Mouse (Mus musculus) midbrain, postnatal 0 days (tissue): ENCODE results near the gene Zfp985. TPM values are rescaled to one million over a fixed set of nuclear protein-coding genes. Genes with fewer than 3 reads are reported as not detected.
"Not testable (repeated sequence)": the region's sequence is repeated elsewhere in the genome, so short reads cannot be mapped to it uniquely, and the experiment has no call there.

Experiments
- ATAC-seq: fragments of 200-750 bp; cut with Nextera tagmentation; 2 replicates; pipeline ENCODE4 v1.8.0; 2017; ENCODE audit warnings: moderate number of reproducible peaks, mild to moderate bottlenecking, moderate TSS enrichment, moderate library complexity; ENCODE audit not compliant: low FRiP score
- DNase-seq: peaks from one replicate; pipeline ENCODE4 v3.0.0-alpha.2; 2015; ENCODE audit warnings: low spot score
- H3K27ac ChIP-seq: fragments of 300-500 bp; sonication (generic); 2 replicates; pipeline ENCODE4 v1.5.1; 2014; ENCODE audit warnings: low read depth, mild to moderate bottlenecking, low read length, mixed read lengths
- H3K27me3 ChIP-seq: fragments of 300-500 bp; sonication (generic); 2 replicates; pipeline ENCODE4 v1.6.1; 2014; ENCODE audit warnings: low read length, control low read depth, mixed read lengths; ENCODE audit not compliant: insufficient read depth
- H3K36me3 ChIP-seq: fragments of 300-500 bp; sonication (generic); 2 replicates; pipeline ENCODE4 v1.6.1; 2014; ENCODE audit warnings: low read length, control low read depth, mixed read lengths; ENCODE audit not compliant: insufficient read depth
- H3K4me1 ChIP-seq: fragments of 300-500 bp; sonication (generic); 2 replicates; pipeline ENCODE4 v1.6.1; 2014; ENCODE audit warnings: mild to moderate bottlenecking, control low read depth, antibody characterized with exemption, low read length, mixed read lengths; ENCODE audit not compliant: insufficient read depth
- H3K4me2 ChIP-seq: fragments of 300-500 bp; sonication (generic); 2 replicates; pipeline ENCODE4 v1.6.1; 2014; ENCODE audit warnings: low read depth, mild to moderate bottlenecking, low read length, mixed read lengths; ENCODE audit not compliant: poor library complexity, severe bottlenecking
- H3K4me3 ChIP-seq: fragments of 300-500 bp; sonication (generic); 2 replicates; pipeline ENCODE4 v1.5.1; 2014; ENCODE audit warnings: low read depth, mild to moderate bottlenecking, low read length, moderate library complexity
- H3K9ac ChIP-seq: fragments of 300-500 bp; sonication (generic); replicated peaks from 2 replicates; pipeline ENCODE4 v1.6.1; 2014; ENCODE audit warnings: mild to moderate bottlenecking, low read length, moderate library complexity, mixed read lengths; ENCODE audit not compliant: poor library complexity, severe bottlenecking
- H3K9me3 ChIP-seq: fragments of 300-500 bp; sonication (generic); 2 replicates; pipeline ENCODE4 v1.6.1; 2016; ENCODE audit warnings: low read length, control low read depth
- CTCF ChIP-seq: IDR thresholded peaks from 2 replicates; pipeline ENCODE4 v1.5.1; 2016; ENCODE audit warnings: antibody characterized with exemption, mild to moderate bottlenecking
- WGBS: fragments of 180-500 bp; shearing (Covaris S2); extraction: QIAGEN DNeasy Blood & Tissue Kit; methylation state at CpG from one replicate; pipeline ENCODE4 v1.1.7; 2014; 5-methylcytosine and 5-hydroxymethylcytosine counted together
- polyA plus RNA-seq: library from polyadenylated mRNA; unstranded; fragments of >200 nt; fragmentation: Nextera tagmentation; extraction: Ambion mirVana; gene quantifications from 2 replicates; pipeline ENCODE4 v1.2.1, GENCODE M21; 2015
- total RNA-seq: library from RNA; depleted of rRNA; stranded (reverse); fragments of >200 nt; gene quantifications from 2 replicates; pipeline ENCODE4 v1.2.3, GENCODE M21; 2014; rRNA removed

Zfp985 gene
- total RNA-seq, result 0.11 TPM in 1 of 2 replicates, not detected in the other
- polyA plus RNA-seq, result 0.14 and 0.17 TPM in 2 replicates

DNA sequence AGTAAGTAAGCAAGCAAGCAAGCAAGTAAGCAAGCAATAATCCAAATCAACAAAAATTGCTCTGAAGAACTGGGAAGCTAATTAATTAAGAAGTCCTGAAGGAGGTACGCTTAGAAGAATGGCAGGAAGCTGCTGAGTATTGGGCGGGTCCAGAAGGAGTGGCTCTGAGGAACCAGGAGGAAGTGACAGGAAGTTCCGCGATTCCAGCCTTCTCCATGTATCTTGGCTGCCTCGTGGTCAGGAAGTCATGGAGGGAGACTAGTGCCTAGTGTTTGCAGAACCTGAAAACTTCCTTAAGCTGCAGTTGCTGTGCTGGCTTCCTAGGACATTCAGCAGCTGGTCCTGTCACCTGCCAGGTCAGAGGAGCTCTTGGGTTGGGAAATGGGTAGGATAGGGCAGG is at the start of gene Zfp985:
Gene Zfp985, plus strand, starts transcription at position 207 of the 400 bp plus-strand sequence.
- H3K9me3 ChIP-seq, H3K4me3 ChIP-seq, DNase-seq, H3K27me3 ChIP-seq, H3K4me1 ChIP-seq, H3K4me2 ChIP-seq, H3K27ac ChIP-seq, H3K9ac ChIP-seq, ATAC-seq, H3K36me3 ChIP-seq: not testable (repeated sequence)
- 80% methylated on average over 5 of the region's 5 CpGs for WGBS

DNA sequence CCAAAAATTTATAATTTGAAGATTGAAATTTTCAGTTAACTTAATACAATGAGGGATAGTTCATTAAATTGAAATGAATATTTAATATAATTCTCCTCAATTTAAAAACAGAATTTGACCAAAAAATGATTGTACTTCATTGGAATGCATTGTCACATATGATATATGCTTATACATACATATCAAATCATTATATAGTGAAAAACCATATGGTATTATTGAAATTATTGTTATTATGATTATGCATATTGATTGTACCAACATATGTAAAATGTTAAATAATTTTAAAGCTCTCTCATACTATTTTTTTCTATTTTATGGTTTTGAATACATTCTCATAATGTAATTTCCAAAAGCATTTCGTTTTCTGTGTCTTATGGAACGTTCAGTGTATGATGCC is 43.9 kb upstream of the Zfp985 start:
- DNase-seq, result no peak
- H3K27ac ChIP-seq, result no peak overlapping the region
- WGBS, result 84% methylated on average over 2 of the region's 2 CpGs
- no peak overlapping the region for H3K4me3 ChIP-seq
- no peak overlapping the region for H3K9ac ChIP-seq
- ATAC-seq, result no peak
- no peak for TF ChIP-seq CTCF
- no peaks in the 10 kb centered on the region for H3K36me3 ChIP-seq
- no peak overlapping the region for H3K4me2 ChIP-seq
- peaks cover 28% of the 10 kb centered on the region for H3K9me3 ChIP-seq
- H3K27me3 ChIP-seq, result no peaks in the 10 kb centered on the region
- no peaks in the 10 kb centered on the region for H3K4me1 ChIP-seq

DNA sequence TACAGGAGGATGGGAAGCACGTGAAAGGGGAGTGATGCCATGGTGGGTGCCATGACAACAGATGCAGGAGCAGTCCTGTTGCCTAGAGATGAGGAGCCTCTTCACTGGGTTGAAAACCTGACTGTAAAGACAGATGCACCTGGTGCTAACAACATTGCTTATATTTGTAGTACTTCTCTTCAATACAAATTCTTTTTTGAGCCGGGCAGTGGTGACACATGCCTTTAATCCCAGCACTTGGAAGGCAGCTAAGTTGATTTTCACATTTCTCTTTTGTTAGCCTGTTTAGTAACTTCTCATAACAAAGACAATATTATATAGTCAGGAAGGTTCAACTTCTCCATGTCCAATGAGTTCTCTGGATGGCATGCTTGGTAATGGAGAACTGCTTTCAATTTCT is 34.1 kb upstream of the Zfp985 start:
- 75% methylated on average over 2 of the region's 2 CpGs for WGBS
- no peak for TF ChIP-seq CTCF
- Histone ChIP-seq H3K4me2 (no peak overlapping the region), H3K4me3 (no peak overlapping the region), H3K4me1 (no peaks in the 10 kb centered on the region), H3K27ac (no peak overlapping the region), H3K27me3 (no peaks in the 10 kb centered on the region), H3K9me3 (peaks cover 65% of the 10 kb centered on the region), H3K9ac (no peak overlapping the region), H3K36me3 (no peaks in the 10 kb centered on the region)
- no peak for DNase-seq
- ATAC-seq, result 0 out of 2 replicates have a peak, but pooled peaks have one; percentile 17

DNA sequence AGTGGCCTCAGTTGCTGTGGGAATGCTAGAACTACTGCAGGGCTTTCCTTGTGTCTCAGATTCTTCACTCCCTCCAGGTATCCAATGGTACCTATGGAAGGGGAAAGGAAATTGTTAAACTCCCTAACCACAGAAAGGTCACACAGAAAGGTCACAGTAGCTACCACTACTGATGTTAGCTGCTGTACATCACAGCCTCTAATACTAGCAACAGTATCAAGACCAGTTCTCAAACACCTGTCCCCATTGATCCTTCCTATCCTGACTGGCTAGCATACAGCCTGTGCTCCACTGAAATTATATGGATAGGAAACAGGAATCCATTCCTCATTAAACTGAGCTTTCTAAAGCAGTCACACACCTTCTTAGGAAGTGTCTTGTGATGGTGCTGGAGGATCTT is 33.0 kb upstream of the Zfp985 start:
- no peaks in the 10 kb centered on the region for H3K27me3 ChIP-seq
- H3K4me2 ChIP-seq, result no peak overlapping the region
- no peak overlapping the region for H3K27ac ChIP-seq
- no peaks in the 10 kb centered on the region for H3K36me3 ChIP-seq
- no peaks in the 10 kb centered on the region for H3K4me1 ChIP-seq
- ATAC-seq (0 out of 2 replicates have a peak, but pooled peaks have one; percentile 5), DNase-seq (no peak)
- TF ChIP-seq CTCF, result no peak
- no peak overlapping the region for H3K9ac ChIP-seq
- peaks cover 71% of the 10 kb centered on the region for H3K9me3 ChIP-seq
- no peak overlapping the region for H3K4me3 ChIP-seq

DNA sequence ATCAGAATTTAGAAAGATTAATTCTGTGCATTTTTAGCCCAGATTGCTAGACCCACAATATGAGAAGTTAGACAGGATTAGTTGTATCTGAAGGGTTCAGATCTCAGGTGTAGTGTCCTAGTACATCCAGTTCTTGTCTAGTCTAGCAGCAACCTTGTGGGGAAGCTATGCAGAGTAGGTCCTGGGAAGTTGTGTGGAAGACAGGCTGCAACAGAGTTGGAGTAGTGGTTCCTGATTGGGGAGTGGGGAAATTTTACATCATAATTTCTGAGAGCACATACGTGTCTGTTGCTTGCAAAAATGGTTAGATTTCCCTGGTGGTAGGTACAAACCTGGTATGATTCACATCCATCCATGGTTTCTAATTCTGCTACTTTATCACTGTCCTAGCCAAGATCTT is 28.0 kb upstream of the Zfp985 start:
- no peaks in the 10 kb centered on the region for H3K27me3 ChIP-seq
- H3K4me2 ChIP-seq, result no peak overlapping the region
- no peak overlapping the region for H3K9ac ChIP-seq
- no peak overlapping the region for H3K4me3 ChIP-seq
- DNase-seq (no peak), ATAC-seq (no peak)
- WGBS, result 85% methylated on average over 1 of the region's 1 CpGs
- no peak overlapping the region for H3K27ac ChIP-seq
- H3K36me3 ChIP-seq, result no peaks in the 10 kb centered on the region
- H3K4me1 ChIP-seq, result no peaks in the 10 kb centered on the region
- H3K9me3 ChIP-seq, result peaks cover 68% of the 10 kb centered on the region
- no peak for TF ChIP-seq CTCF

DNA sequence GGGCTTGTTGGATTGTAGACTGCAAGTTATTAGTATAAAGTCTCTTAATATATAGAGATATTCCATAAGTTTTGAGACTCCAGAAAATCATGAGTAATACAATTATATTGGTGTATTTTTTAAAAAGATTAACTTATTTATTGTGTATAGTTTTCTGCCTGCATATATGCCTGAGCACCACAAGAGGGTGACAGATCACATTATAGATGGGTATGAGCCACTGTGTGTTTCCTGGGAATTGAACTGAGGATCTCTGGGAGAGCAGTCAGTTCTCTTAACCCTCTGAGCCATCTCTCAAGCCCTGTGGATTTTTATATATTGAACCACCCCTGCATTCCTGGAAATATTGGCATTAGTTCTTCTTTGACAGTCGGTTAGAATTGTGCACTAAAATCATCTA is 22.7 kb upstream of the Zfp985 start:
- WGBS, result 89% methylated on average over 1 of the region's 1 CpGs
- H3K9me3 ChIP-seq, result peaks cover 46% of the 10 kb centered on the region

DNA sequence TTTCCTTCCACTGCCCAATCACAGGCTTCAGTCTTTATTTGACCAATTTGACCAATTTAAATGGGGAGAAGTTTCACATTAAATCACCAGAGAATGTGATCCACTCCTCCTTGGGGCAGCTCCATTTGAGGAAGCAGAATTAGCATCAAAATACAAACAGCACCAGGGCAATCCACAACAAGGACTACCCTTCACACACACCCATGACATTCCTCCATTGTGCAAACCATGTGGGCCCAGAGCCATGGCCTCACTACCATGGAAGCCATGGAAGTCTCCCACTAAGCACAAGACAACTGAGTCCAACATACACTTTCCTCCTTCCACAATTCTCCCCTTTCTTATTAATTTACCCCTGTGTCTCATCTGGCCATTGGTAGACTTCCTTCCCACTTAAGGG is 17.2 kb upstream of the Zfp985 start:
- ATAC-seq, H3K36me3 ChIP-seq, H3K4me2 ChIP-seq, H3K27ac ChIP-seq, H3K27me3 ChIP-seq, DNase-seq, H3K9ac ChIP-seq, H3K4me3 ChIP-seq, H3K4me1 ChIP-seq: not testable (repeated sequence)
- peaks cover 50% of the 10 kb centered on the region for H3K9me3 ChIP-seq

More for the DNA sequence above, 22.7 kb upstream of the Zfp985 start:
- Histone ChIP-seq H3K27me3 (no peaks in the 10 kb centered on the region), H3K27ac (no peak overlapping the region), H3K4me2 (no peak overlapping the region), H3K36me3 (no peaks in the 10 kb centered on the region), H3K4me1 (no peaks in the 10 kb centered on the region), H3K4me3 (no peak overlapping the region), H3K9ac (no peak overlapping the region)
- TF ChIP-seq CTCF, result no peak
- DNase-seq (no peak), ATAC-seq (no peak)
